Mouse (Mus musculus): ENCODE results near the gene Rtn2.

Rtn2 gene

DNA sequence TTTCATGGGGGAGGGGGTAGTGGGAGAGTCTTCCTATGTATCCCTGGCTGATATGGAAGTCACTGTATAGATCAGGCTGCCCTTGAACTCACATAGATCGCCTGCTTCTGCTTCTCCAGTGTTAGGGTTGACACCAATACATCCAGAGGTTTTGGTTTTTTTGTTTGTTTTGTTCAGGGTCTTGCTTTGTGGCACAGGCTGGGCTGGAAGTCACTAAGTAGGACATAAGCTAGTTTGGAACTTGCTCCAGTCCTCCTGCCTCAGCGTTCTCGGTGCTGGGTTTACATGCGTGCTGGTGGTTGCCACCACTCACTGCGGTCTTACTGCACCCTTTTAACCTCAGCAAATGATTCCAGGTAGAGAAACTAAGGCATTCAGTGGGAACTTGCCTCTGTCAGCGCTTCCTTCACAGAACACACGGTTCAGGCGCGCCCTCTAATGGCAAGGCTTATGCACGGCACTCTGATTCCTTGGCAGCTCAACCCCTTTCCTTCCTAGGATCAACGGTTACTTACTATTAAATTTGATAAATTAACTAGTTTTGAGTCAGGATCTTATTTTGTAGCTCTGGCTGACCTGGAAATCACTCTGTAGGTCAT lies 60.9 kb downstream of the Rtn2 start:
- peak; percentile 66 for DNase-seq (ENCODE audit: low read depth, low spot score)

DNA sequence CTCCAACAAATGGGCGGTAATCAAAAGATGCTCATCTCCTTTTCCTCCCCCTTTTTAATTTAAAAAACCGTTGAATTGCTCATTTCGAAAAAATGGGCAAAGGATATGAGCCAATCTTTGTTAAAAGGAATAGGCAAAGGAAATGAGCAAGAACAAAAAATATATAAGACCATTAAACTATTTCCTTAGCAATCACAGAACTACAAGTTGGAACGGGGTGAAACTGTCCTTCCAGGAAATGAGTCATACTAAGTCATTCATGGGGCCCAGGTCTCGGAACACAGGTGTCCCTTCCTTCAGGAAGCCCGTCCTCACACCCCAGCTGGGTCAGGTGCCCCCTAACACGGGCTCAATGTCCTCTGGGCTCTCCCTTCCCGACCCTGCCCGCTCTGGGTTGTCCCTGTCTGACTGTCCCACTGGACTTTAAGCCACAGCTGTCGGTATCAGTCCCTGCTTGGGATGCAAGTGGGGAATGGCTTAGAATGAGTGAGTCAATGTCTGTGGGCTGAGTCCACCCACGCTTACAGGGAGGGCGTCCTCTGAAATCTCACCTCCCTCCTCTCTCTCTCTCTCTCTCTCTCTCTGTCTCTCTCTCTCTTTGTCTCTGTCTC lies 61.9 kb downstream of the Rtn2 start, which contains the start of gene Ercc1:
Ercc1 (plus strand) TSS at position 542 of the 611 bp plus-strand sequence.
- DNase-seq (ENCODE audit: low read depth, low spot score) = no peak

DNA sequence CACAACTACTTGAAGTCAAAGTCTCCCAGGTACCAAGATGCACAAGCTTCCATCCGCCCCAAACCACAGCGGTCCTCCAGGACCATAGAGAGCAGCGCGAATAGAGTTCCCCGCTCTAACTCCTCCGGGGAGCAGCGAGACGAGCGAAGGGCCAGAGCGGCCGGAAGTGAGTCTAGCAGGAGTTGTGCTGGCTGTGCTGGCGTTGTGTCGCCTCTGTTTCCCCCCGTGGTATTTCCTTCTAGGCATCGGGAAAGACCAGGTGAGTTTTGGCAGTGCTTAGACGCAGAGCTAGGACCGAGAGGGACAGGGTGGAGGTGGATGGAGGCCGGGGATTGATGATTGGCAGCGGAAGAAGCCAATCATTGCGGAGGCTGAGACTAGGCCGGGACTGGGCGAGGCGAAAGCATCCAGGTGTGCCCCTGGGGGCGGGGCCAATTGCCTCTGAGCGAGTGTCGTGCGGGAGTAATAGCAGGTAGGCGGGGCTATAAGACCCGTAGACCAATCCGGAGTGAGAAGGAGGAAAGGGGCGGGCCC lies 62.6 kb downstream of the Rtn2 start:
- peak; percentile 91 for DNase-seq (ENCODE audit: low read depth, low spot score)

Data from skeletal muscle tissue, adult 2 months (tissue).